Mouse (Mus musculus): Measurements from ENCODE around the gene Pcbp4.

Pcbp4 gene

GRCm38 (mm10) chr9:106453271-106454070 lies at the start of gene Pcbp4:
TSS of gene Pcbp4 (plus strand) at chr9:106453291.
- peak; percentile 90 for DNase-seq

GRCm38 (mm10) chr9:106405275-106405674 lies 47.8 kb upstream of the Pcbp4 start:
- DNase-seq: peak; percentile 43

DNA sequence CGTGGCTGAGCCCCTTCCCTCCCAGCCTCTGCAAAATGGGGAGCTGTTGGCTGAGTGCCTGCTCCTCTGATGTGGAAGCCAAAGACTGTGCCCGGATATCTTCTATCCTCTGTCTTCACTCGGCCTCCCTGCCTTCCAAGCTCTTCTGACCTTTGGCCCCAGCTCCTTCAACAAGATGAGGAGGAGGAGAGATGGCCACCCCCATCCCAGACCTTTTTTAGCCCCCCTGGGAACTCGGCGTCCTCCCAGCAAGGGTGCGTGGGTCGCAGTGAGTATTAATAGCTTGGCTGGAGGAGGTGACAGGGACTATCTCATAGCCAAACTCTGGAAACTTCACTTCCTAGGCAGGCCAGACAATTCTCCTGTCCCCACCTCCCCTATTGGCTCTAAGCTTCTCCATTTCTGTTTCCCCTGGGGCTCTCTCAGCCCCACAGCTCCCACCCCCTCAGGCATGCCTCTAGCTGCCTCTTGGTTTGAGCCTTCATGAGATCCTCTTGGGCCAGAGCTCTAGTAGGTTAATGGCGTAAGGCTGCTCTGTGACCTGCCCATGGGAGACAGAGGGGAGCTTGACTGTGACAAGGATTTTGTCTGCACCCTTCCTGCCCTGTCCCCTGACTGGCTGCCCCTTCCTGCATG lies 46.5 kb upstream of the Pcbp4 start:
- peak; percentile 40 for DNase-seq

GRCm38 (mm10) chr9:106409096-106409495 lies 44.0 kb upstream of the Pcbp4 start:
- DNase-seq: no peak

DNA sequence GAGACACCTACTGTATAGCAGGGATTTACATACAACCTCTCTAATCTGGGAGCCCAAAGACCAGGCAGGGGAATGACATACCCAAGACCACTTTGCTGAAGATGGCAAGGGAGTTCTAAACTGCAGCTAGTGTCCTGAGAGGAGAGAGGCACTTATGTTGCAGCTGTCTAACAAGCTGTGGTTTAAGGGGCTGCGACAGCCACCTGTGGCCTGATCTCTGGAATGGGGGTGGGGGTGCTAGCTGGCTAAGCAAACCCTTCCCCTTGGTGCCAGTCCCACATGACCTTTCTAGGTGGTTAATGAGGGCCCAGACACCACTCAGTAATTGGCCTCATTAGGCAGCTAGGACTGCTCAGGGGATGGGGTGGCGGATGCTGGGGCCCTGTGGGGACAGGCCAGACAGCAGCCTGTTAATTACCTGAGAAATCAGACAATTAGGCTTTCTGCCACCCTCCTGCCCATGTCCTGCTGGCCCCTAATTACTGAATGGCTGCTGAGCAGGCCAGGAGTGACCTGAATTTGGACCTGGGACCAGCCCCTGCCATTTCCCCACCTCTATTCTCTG lies 42.9 kb upstream of the Pcbp4 start:
- no peak for DNase-seq

- DNase-seq: no peak
Measured at GRCm38 (mm10) chr9:106411091-106411594, 41.9 kb upstream of the Pcbp4 start.

- DNase-seq: no peak
Measured at GRCm38 (mm10) chr9:106411729-106412128, 41.4 kb upstream of the Pcbp4 start.

GRCm38 (mm10) chr9:106412210-106412609 lies 40.9 kb upstream of the Pcbp4 start:
- no peak for DNase-seq

DNA sequence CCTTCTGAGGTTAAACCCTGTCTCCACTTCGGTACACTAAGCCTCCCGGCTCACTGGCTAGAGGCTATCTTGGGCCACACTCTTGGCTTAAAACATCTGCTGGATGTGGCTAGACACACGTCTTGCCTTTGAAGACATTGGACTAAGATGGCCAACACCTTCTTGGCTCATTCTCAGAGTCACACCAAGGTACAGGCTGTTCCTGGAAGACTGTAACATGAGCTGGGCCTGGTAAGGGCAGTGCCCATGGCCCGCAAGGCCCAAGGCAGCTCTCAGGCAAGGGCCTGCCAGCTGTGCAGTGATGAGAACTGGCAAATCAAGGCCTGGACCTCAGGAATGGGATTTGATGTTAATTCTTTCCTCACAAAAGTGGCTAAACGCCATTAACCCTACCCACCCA lies 39.5 kb upstream of the Pcbp4 start:
- DNase-seq: no peak

GRCm38 (mm10) chr9:106416826-106417225 lies 36.3 kb upstream of the Pcbp4 start:
- DNase-seq: no peak

- peak; percentile 70 for DNase-seq
Measured at GRCm38 (mm10) chr9:106417841-106418625, 35.1 kb upstream of the Pcbp4 start.

- no peak for DNase-seq
Measured at GRCm38 (mm10) chr9:106420608-106421007, 32.5 kb upstream of the Pcbp4 start.

GRCm38 (mm10) chr9:106421033-106421864 lies 31.8 kb upstream of the Pcbp4 start:
- peak; percentile 27 for DNase-seq

DNA sequence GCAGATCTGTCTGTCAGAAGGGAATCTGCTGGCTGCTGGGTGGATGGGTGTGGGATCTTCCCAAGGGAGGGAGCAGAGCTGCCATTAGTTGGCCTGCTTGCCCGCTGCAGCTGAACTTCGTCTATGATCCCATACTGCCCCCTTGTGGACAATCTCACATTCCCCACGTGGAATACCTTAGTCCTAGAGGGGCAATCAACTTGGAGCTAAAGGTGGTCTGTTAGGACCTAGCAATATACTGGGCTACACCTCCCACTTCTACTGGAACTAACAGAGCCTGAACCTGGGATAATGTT lies 31.3 kb upstream of the Pcbp4 start:
- peak; percentile 81 for DNase-seq

DNA sequence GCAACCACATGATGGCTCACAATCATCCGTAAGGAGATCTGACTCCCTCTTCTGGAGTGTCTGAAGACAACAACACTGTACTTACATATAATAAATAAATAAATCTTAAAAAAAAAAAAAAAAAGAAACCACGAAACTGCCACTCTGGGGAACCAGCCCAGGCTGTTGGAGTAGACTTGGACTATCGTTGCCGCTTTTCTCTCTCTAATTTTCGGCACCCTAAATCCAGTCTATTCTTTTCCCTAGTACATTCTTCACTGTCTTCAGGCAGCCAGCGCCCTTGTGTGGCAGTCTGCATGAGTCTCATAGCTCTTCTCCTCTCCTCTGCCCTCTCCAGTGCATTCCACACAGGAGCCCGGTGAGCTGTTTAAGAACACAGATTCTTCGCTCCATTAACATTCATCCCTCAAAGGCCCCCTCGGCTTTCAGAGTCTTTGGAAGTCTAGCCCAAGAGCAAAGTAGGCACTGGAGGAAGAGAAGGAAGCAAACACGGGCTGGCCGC lies 24.3 kb upstream of the Pcbp4 start:
- DNase-seq: no peak

DNA sequence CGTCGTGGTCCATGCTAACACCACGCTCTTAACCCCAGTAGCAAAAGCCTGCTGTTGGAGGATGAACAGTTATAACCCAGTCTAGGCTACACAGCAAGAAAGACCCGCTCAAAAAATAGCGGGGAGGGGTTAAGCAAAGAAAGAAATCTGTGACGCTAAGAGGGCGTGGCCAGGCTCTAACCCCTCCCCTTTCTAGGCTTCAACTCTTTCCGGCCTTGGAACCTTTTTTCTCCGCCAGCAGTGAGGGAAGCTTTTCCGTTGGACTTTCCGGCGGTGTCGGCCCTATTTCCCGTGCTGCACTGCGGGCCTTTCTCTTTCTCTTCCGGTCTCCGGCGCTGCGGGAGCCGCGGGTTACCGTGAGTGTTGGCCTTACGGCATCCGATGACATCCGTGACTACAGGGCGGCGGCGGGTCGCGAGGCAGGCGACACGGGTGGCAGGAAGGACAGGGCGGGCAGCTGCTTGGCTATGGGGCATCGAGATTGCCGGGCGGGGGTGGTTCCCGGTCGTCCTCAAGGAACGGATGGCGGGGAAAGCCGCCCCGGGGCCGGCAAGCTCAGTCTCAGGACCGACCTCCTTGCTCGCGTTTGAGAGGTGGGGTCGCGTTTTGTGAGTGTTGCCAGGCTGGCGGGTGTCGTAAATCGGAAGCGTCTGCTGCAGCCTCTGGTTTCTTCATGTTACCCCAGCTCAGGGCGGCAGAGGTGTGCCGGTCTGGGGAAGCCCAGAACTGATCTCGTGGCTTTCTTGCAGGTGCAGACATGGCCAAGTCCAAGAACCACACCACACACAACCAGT lies 23.7 kb upstream of the Pcbp4 start, which contains the start of gene Rpl29:
TSS of gene Rpl29 (plus strand) at position 234 of the 794 bp plus-strand sequence.
- DNase-seq: peak; percentile 92

GRCm38 (mm10) chr9:106430015-106430264 lies 23.2 kb upstream of the Pcbp4 start:
- DNase-seq: no peak

DNA sequence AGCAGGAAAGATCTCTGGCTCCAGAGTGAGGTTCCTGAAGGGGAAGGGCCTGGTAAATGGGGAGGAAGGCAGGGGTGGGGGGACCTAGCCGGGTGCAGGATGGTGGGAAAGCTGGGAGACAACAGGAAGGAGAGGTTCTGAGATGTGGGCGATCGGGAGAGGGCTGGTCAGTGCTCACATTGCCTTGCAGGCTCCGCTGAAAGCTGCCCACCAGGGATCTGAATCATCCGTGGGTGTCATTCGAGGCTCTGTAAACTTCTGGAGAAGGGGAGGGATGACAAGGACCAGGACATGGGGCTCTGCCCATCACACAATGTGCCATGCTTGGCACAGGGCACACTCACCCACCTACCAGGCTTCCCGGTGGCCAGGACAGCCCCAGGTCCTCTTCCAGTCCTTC lies 19.7 kb upstream of the Pcbp4 start:
- DNase-seq: no peak

DNA sequence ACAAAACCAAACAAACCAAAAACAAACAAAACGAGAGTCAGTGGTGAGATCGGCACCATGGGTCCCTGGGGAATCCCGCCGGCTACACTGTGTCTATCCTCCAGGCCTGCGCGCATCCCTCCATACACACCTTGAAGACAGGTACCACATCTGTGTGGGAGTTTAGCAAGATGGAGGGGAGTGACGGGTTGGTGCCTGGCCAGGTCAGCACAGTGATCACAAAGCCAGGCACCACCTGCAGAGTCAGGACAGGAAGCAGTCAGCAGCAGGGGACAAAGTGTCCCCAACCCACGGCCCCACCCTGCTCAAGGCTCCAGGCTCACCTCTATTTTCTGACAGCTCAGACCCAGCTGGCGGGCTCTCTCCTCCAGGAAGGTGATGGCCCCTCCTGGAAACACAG lies 16.5 kb upstream of the Pcbp4 start:
- no peak for DNase-seq

- DNase-seq: no peak
Measured at GRCm38 (mm10) chr9:106442680-106443079, 10.4 kb upstream of the Pcbp4 start.

DNA sequence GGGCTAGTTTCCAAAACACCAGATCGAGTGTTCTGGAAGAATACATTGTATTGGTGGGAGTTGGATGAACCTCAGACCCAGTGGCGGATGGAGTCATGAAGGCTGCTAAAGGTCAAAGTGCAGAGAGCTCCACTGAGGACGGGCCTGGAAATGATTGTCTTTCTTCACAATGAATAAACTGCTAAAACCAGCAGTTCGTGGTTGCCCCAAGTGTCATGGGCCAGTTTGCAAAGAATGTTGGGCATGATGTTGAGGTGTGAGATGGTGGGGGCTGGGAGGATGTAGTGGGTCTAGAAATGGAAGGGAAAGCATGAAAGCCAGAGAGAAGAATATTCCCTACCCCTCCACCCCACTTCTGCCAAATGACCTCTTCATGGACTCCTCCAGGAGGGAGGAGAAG lies 8.3 kb upstream of the Pcbp4 start:
- peak; percentile 84 for DNase-seq

- DNase-seq: peak; percentile 98
Measured at GRCm38 (mm10) chr9:106447348-106447747, 5.7 kb upstream of the Pcbp4 start, which contains the start of the genes Abhd14b and Abhd14a. TSS of gene Abhd14b (plus strand) at chr9:106447459. TSS of gene Abhd14a (minus strand) at chr9:106447678.

All from kidney, adult 11 months (tissue).